Mouse (Mus musculus): ENCODE results near the gene Tiam1. TPM values are rescaled to one million over a fixed set of nuclear protein-coding genes. Genes with fewer than 3 reads are reported as not detected.
"Not testable (repeated sequence)": the region's sequence is repeated elsewhere in the genome, so short reads cannot be mapped to it uniquely, and the experiment has no call there.

The Tiam1 gene
- polyA plus RNA-seq, 1 experiment from 2014 or later: 18.4 TPM

DNA sequence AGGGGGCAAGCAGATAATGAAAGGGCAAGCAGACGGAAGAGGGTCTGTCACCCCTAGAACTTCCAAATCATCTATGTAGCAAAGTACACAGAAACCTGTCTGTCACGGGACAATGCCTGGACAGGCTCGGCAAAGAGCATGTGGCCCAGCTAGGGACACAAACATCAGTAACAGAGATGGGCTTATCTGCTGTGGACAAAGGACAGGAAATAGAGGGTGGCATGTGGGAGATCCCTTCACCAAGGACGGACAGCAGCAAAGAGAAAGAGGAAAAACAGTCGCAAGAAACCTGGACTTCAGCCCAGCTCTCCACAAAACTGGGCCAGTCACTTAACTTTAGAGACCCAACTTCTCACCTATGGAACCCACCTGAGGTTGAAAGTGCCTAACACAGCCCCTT lies 47.6 kb downstream of the Tiam1 start:
- H3K27ac ChIP-seq: no peak overlapping the region
- H3K36me3 ChIP-seq (replicated peaks): 0 out of 2 replicates have a peak, but pooled peaks cover 2% of the 10 kb centered on the region
- no peaks in the 10 kb centered on the region for H3K9me3 ChIP-seq
- no peak for DNase-seq (ENCODE audit: extremely low spot score, low spot score)
- H3K4me3 ChIP-seq: no peak overlapping the region
- no peaks in the 10 kb centered on the region for H3K27me3 ChIP-seq (ENCODE audit: poor library complexity, severe bottlenecking)
- WGBS: 80% methylated on average over 5 of the region's 5 CpGs
- H3K4me1 ChIP-seq: peaks cover 28% of the 10 kb centered on the region

DNA sequence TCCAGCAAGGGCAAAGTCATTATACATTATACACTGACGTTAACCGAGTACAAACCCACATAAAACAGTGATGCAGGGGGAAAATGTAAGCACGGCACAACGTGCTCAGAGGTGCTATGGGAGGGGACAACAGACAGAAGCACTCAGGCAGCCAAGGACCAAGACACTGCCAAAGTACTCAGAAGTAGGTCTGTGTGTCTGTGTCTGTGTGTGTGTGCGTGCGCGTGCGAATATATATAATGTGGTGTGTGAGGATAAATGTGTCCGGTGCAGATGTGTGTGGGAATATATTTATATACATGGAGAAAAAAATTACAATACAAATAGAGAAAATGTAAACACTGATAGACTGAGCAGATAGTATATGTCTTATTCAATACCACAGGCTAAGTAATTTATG lies 50.6 kb downstream of the Tiam1 start:
- no peak for DNase-seq (ENCODE audit: extremely low spot score, low spot score)
- peaks cover 20% of the 10 kb centered on the region for H3K36me3 ChIP-seq (replicated peaks)
- no peak overlapping the region for H3K4me3 ChIP-seq
- 94% methylated on average over 9 of the region's 9 CpGs for WGBS
- no peak overlapping the region for H3K27ac ChIP-seq
- H3K4me1 ChIP-seq: peaks cover 15% of the 10 kb centered on the region; the same call in 1 of the 2 replicates
- no peaks in the 10 kb centered on the region for H3K9me3 ChIP-seq
- H3K27me3 ChIP-seq (ENCODE audit: poor library complexity, severe bottlenecking): no peaks in the 10 kb centered on the region

DNA sequence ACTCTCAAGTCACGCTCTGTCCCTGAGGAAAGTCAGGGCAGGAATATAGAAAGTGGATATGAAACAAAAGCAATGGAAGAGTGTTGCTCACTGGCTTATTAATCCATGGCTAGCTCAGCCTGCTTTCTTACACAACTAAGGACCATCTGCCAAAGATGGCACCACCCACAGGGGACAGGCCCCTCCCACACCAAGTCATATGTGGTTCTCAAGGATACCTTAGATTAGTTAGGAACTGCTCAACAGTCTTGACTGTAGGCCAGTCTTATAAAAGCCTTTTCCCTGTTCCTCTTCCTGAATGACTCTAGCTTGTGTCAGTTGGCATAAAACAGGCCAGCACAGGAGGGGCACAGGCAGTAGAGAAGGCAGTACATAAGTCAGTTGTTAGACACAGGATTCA lies 51.7 kb downstream of the Tiam1 start:
- H3K27me3 ChIP-seq (ENCODE audit: poor library complexity, severe bottlenecking): no peaks in the 10 kb centered on the region
- H3K4me1 ChIP-seq: peaks cover 15% of the 10 kb centered on the region; the same call in 1 of the 2 replicates
- H3K4me3 ChIP-seq: no peak overlapping the region
- no peak overlapping the region for H3K27ac ChIP-seq
- H3K36me3 ChIP-seq (replicated peaks): peaks cover 20% of the 10 kb centered on the region
- 98% methylated on average over 1 of the region's 1 CpGs for WGBS
- no peak for DNase-seq (ENCODE audit: extremely low spot score, low spot score)
- no peaks in the 10 kb centered on the region for H3K9me3 ChIP-seq

DNA sequence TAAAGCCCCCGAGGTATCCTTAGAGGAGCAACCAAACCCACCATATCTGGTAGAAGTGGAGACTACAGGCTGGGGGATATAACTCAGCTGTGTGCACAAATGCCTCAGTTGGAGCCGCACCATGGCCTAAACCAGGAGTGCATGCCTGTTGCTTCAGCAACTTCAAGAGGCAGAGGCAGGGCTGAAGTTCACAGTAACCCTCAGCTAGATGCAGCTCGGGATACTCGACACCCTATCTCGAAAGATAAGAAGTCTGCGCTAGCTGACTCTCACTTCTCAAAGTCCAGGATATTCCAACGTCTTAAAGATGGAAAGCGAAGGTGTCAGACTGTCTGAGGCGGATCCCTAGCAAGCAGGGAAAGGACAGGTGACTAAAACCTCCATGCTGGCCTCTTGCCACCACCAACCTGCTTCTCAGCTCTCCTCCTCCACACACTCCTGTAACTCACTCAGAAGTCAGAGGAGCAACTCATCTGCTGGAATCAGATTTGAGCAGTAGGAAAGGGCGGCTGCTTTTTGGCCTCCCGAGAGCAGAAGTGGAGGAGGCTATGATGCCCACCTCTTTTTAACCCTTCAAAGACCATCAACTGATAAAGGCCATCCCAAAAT lies 52.4 kb downstream of the Tiam1 start:
- Histone ChIP-seq H3K4me1 (peaks cover 14% of the 10 kb centered on the region; the same call in 1 of the 2 replicates), H3K36me3 (replicated peaks) (peaks cover 19% of the 10 kb centered on the region), H3K27ac (no peak overlapping the region), H3K4me3 (no peak overlapping the region), H3K9me3 (no peaks in the 10 kb centered on the region), H3K27me3 (ENCODE audit: poor library complexity, severe bottlenecking) (no peaks in the 10 kb centered on the region)
- no peak for DNase-seq (ENCODE audit: extremely low spot score, low spot score)
- 88% methylated on average over 11 of the region's 11 CpGs for WGBS

DNA sequence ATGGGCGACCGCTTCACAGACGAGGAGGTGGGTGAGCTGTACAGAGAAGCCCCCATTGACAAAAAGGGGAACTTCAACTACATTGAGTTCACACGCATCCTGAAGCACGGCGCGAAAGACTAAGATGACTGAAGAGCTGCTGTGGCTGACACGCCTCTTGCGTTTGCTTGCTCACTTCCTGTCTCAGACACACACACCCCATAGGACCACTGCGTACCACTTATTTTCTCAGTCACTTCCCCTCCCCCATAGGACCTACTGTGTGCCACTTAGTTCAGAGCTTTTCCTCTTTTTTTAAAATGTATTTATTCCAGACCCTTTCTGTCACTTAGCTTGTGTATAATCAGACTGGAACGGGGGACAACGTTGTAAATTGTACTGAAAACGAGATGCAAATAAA lies 53.2 kb downstream of the Tiam1 start:
- Histone ChIP-seq H3K36me3 (replicated peaks) (peaks cover 18% of the 10 kb centered on the region), H3K9me3 (no peaks in the 10 kb centered on the region), H3K27ac (no peak overlapping the region), H3K4me1 (peaks cover 10% of the 10 kb centered on the region), H3K4me3 (no peak overlapping the region), H3K27me3 (ENCODE audit: poor library complexity, severe bottlenecking) (no peaks in the 10 kb centered on the region)
- DNase-seq (ENCODE audit: extremely low spot score, low spot score): no peak
- 96% methylated on average over 13 of the region's 13 CpGs for WGBS

DNA sequence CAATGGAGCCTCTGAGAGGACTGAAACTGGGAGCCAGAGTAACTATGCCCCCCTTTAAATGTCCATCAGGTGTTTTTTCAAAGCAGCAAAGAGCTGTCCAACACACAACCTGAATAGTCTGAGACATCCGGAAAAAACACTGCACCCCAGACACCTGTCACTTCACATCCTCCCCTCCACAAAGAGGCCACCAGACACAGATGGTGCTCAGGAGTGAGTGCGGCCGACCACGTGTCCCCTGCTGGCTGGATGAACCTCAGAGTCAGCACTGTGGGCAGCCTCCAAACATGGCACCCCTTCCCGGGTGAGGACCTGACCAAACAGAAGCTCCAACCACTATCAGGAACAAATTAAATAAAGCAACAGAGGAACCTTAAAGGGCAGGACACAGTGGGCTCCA lies 56.3 kb downstream of the Tiam1 start:
- Histone ChIP-seq H3K36me3 (replicated peaks) (peaks cover 18% of the 10 kb centered on the region), H3K4me3 (no peak overlapping the region), H3K27me3 (ENCODE audit: poor library complexity, severe bottlenecking) (no peaks in the 10 kb centered on the region), H3K27ac (no peak overlapping the region), H3K9me3 (no peaks in the 10 kb centered on the region), H3K4me1 (peaks cover 11% of the 10 kb centered on the region)
- no peak for DNase-seq (ENCODE audit: extremely low spot score, low spot score)
- WGBS: 90% methylated on average over 5 of the region's 5 CpGs

DNA sequence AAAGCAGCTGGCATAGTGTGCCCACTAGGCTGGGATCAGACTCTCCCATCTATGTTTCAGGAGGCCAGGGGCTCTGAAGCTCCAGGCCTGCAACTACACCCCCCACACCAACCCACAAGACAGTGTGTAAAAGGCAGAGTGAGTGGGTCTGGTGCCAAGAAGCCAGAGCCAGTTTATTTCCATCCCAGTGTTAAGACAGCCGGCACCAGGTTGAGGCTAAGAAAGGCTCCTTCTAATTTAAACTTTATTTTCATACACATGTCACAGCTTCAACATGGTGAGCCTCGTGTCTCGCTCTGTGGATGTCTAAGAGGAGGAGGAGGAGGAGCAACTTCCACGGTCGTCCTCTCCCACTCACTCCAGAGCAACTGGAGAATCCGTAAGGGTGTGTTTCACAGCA lies 57.5 kb downstream of the Tiam1 start:
- peaks cover 14% of the 10 kb centered on the region for H3K4me1 ChIP-seq
- no peaks in the 10 kb centered on the region for H3K9me3 ChIP-seq
- no peaks in the 10 kb centered on the region for H3K27me3 ChIP-seq (ENCODE audit: poor library complexity, severe bottlenecking)
- H3K36me3 ChIP-seq (replicated peaks): peaks cover 18% of the 10 kb centered on the region
- 91% methylated on average over 6 of the region's 6 CpGs for WGBS
- H3K27ac ChIP-seq: no peak overlapping the region
- H3K4me3 ChIP-seq: no peak overlapping the region
- DNase-seq (ENCODE audit: extremely low spot score, low spot score): no peak

DNA sequence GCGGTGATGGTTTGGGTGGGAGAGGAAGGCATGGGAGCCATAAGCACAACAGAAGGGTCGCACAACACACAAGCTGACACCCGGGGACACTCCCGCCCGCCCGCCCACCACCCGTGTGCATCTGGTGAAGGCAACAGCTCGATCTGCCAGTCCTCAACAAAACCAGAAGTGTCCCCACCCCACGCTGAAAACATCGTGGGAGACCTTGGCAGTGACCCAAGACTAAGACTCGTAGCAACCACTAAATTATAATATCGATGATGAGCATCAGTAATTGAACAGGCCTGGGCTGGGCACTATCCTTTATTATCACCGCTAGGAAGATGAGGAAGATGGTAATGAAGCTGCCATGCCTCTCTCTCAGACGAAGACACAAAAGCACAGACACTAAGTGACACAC lies 58.0 kb downstream of the Tiam1 start:
- no peak overlapping the region for H3K4me3 ChIP-seq
- no peak overlapping the region for H3K27ac ChIP-seq
- no peak for DNase-seq (ENCODE audit: extremely low spot score, low spot score)
- no peaks in the 10 kb centered on the region for H3K9me3 ChIP-seq
- H3K27me3 ChIP-seq (ENCODE audit: poor library complexity, severe bottlenecking): no peaks in the 10 kb centered on the region
- peaks cover 15% of the 10 kb centered on the region for H3K4me1 ChIP-seq
- 90% methylated on average over 14 of the region's 14 CpGs for WGBS
- peaks cover 18% of the 10 kb centered on the region for H3K36me3 ChIP-seq (replicated peaks)

DNA sequence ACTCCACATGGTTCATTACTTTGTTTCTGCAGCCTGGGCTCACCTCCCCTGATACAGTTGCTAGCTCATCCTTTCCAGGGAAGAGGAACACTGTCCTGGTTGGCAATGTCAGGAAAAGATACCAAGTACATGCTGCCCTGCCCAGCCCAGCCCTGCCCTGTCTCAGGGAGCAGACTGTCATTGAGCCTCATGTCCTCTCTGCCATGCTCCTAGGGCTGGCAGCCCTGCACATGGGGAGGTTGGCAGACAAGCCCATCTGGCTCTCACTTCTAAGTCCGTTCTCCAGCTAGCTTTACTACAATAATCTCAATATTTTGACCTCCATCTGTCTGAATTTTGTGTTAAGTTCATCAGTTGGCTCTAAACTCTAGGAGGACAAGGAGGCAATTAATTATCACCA lies 62.4 kb downstream of the Tiam1 start:
- Histone ChIP-seq H3K27ac (no peak overlapping the region; the same call in 1 of the 2 replicates), H3K4me3 (no peak overlapping the region), H3K4me1 (peaks cover 29% of the 10 kb centered on the region), H3K36me3 (replicated peaks) (peaks cover 10% of the 10 kb centered on the region), H3K9me3 (no peaks in the 10 kb centered on the region), H3K27me3 (ENCODE audit: poor library complexity, severe bottlenecking) (no peaks in the 10 kb centered on the region)
- 97% methylated on average over 1 of the region's 1 CpGs for WGBS
- no peak for DNase-seq (ENCODE audit: extremely low spot score, low spot score)

DNA sequence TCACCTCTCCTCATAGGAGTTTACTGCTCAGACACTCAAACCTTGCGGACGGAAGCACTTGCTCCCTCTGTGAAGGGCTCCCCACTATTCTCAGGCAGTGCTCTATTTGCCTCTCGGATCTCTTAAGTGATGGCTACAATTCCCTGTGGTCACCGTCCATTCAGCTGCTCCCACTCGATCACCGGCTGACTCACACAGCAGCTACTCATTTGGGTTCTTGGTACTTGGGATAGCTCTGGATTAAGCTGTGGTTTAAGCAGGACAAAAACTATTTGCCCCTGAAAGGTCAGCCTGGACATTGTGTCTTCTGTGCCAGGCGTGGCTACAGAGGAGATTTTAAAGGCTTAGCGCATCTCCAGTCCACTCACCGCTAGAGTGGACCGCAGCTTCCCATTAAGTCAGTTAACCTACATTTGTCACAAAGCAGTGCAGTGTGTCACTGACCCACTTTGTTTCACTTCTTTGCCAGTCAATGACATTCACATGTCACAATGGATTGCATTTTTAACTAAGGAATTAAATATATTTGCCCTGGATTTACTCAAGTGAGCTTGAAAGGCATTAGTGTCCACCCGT lies 64.7 kb downstream of the Tiam1 start:
- Histone ChIP-seq H3K9me3 (no peaks in the 10 kb centered on the region), H3K4me1 (peaks cover 23% of the 10 kb centered on the region), H3K4me3 (no peak overlapping the region), H3K27ac (no peak overlapping the region), H3K36me3 (replicated peaks) (peaks cover 10% of the 10 kb centered on the region), H3K27me3 (ENCODE audit: poor library complexity, severe bottlenecking) (no peaks in the 10 kb centered on the region)
- WGBS: 72% methylated on average over 11 of the region's 11 CpGs
- no peak for DNase-seq (ENCODE audit: extremely low spot score, low spot score)

DNA sequence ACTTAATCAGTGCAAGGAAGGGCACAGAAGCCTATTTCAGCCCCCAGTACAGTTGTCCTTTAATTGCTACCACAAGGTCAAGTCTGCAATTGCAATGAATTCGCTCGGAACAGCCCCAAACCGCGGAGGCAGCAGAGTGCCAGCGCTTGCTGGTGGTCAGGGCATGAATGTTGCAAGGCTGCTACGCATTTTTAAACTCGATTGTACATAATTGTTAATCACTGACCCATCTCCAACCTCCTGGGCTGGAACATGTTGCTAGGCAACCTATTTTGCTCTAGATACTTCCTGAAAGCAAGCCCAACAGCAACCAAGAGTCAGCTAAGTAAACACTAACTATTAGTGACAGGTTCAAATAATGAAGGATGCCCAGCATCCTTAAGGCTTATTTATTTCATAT lies 70.1 kb downstream of the Tiam1 start:
- no peaks in the 10 kb centered on the region for H3K27me3 ChIP-seq (ENCODE audit: poor library complexity, severe bottlenecking)
- H3K4me3 ChIP-seq: no peak overlapping the region
- DNase-seq (ENCODE audit: extremely low spot score, low spot score): peak; percentile 24
- H3K4me1 ChIP-seq: peaks cover 41% of the 10 kb centered on the region
- no peaks in the 10 kb centered on the region for H3K9me3 ChIP-seq
- peaks cover 10% of the 10 kb centered on the region for H3K36me3 ChIP-seq (replicated peaks)
- 60% methylated on average over 7 of the region's 7 CpGs for WGBS
- no peak overlapping the region for H3K27ac ChIP-seq

DNA sequence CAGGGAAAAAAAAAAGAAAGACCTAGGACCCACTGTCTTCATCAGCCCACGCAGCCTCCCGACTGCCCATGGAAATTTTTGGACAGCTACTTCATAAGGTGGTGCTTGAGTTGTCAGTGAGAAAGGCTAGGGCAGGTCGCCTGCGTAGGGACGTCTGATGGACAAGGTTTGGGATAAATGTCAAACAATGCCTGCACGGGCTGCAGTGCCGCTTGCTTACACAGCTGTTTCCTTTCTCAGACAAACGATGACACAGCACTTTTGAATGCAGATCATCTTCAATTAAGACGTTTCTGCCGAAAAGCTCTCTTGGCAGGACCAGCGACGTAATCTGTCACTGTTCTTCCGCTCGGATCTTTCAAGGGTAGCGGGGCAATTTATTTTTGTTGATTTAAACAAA lies 70.9 kb downstream of the Tiam1 start:
- Histone ChIP-seq H3K27ac (no peak overlapping the region), H3K27me3 (ENCODE audit: poor library complexity, severe bottlenecking) (no peaks in the 10 kb centered on the region), H3K9me3 (no peaks in the 10 kb centered on the region), H3K4me3 (no peak overlapping the region), H3K36me3 (replicated peaks) (0 out of 2 replicates have a peak, but pooled peaks cover 4% of the 10 kb centered on the region), H3K4me1 (peaks cover 41% of the 10 kb centered on the region)
- peak; percentile 32 for DNase-seq (ENCODE audit: extremely low spot score, low spot score)
- WGBS: 50% methylated on average over 15 of the region's 15 CpGs

DNA sequence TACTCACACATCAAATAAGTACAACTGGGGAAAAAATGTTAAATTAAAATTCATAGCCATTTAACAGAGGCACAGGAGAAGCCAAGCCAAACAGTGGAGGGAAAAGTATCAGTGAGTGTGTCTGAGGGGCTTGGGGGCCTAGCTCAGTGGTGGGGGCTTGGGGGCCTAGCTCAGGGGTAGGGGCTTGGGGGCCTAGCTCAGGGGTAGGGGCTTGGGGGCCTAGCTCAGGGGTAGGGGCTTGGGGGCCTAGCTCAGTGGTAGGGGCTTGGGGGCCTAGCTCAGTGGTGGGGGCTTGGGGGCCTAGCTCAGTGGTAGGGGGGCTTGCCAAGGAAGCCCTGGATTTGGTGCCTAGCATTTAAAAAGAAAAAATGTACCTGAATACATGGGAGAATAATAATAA lies 72.4 kb downstream of the Tiam1 start:
- not testable (repeated sequence) for DNase-seq (ENCODE audit: extremely low spot score, low spot score); H3K4me3 ChIP-seq; H3K36me3 ChIP-seq (replicated peaks); H3K27me3 ChIP-seq (ENCODE audit: poor library complexity, severe bottlenecking); H3K9me3 ChIP-seq
- H3K27ac ChIP-seq: peak overlapping the region; percentile 76
- peaks cover 41% of the 10 kb centered on the region for H3K4me1 ChIP-seq

Measured in forebrain, embryonic 10.5 days (tissue).